Mouse (Mus musculus) adipocyte (in vitro differentiated cells): ENCODE measurements around the gene Klhdc1.

Source experiments
- DNase-seq: peaks from one replicate; pipeline ENCODE4 v3.0.0-alpha.2; 2016; ENCODE audit warnings: low spot score

The Klhdc1 gene

DNA sequence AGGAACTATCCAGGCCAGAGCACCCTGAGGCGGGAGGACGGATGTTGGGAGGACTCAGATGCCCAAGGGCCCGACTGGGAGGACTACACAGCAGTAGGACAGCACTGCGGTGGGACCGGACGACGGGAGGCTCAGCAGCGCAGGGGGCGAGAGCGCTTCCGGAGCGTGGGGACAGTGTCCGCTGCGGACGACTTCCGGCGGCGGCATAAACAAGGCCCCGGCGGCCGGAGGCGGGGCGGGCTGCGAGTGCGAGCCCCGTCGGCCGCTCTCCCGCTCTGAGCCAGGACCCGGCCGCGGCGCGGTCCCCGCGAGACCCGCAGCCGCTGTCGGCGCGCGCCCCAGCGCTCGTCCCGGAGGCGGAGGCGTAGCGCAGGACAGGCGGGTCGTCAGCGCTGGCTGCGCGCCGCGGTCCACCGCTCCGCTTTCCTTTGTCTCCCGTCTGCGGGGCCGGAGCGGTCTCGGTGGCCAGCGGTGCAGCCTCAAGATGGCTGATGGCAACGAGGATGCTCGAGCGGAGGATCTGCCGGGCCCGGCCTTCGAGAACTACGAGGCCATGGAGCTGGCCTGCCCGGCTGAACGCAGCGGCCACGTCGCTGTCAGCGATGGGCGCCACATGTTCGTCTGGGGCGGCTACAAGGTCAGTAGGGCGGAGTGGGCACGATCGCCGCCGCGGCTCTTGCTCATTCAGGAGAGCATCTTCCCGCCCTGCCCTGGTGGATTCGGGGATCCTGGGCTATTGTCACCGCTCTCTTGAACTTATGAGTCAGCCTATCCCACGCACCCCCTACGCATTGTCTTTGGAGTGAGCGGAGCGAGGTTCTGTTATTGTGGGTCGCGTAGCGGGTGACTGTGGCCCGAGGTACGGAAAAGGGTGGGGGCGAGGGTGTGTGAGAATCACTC lies 55.8 kb downstream of the Klhdc1 start, which contains the start of gene Klhdc2:
Gene Klhdc2, plus strand, starts transcription at position 171 of the 900 bp plus-strand sequence.
- DNase-seq = peak; percentile 92

DNA sequence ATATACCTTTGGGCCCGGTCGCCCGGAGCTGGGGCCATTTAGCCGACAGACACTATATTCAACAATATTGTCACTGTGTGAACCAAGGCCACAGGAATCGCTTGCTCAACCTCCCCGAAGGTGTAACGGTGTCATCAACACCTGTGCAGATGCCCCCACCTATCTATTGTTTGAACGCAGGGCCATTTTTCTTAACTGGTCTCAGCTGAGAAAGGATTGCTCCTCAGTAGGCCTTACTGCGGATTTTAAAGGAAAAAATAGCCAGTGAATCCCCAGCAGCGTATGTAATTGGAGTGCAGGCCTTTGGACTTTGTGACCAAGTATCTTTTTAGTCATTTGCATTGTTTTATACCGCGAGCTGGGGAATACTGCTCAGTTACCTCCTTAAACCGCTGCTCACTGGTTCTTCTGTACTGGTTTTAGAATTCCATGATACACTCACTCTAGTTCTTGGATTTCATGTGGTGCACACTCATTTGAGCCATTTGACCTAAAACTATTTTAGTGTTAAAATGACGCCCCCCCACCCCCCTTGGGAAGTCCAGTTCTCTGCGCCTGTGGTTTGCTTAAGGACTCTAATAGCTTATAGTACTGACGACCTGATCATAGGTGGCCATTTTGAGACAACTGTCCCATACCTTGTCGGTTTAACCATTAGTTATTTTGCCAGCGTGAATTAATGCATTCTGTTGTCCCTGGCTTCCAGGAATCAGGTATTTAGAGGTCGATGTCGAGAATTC lies 56.6 kb downstream of the Klhdc1 start:
- DNase-seq = peak; percentile 22

DNA sequence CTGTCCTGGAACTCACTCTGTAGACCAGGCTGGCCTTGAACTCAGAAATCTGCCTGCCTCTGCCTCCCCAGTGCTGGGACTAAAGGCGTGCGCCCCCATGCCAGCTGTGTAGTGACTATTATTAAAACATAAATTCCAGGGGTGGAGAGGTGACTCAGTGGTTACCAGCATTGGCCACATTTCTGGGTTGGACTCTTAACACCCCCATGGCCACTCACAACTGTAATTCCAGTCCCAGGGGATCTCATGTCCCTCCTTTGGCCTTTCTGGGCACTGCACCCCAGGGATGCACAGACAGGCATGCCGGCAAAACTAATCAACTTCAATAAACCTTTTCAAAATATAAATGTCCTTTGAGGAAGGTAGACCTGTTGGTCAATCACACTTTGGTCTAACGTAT lies 57.3 kb downstream of the Klhdc1 start:
- no peak for DNase-seq

DNA sequence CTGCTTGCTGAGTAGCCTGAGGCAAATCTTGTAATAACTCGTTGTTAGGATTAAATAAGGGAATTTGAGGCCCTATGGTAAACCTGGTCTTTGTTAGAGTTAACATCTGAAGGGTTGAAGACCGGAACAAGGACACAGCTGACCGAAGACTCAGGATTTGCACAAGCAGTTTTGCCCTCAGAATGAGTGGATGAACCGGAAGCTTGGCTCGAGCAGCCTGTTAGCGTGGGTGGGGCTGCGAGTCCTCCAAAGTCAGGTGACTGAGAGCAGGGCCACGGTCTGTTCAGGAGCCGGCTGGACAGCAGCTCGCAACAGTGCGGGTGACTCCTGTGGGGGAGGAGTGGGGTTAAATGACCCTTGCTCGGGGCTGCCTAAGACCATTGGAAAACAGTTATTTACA lies 58.3 kb downstream of the Klhdc1 start:
- DNase-seq = no peak

DNA sequence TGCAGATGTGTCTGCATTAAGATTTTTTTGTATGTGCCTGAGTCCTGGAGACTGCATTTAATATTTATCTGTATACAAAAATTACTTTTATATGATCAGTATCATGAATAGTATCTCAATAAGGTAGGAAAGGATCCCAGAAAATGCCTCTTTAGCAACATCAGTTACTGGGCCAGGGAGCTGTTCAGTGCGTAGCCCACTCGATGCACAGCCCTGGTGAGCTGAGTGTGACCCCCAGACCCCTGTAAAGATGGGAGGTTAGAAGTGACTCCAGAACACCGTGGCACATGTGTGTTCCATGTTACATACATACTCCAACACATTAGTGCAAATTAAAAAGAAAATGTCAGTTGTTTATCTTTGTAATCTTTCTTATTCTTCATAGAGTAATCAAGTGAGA lies 58.9 kb downstream of the Klhdc1 start:
- no peak for DNase-seq

DNA sequence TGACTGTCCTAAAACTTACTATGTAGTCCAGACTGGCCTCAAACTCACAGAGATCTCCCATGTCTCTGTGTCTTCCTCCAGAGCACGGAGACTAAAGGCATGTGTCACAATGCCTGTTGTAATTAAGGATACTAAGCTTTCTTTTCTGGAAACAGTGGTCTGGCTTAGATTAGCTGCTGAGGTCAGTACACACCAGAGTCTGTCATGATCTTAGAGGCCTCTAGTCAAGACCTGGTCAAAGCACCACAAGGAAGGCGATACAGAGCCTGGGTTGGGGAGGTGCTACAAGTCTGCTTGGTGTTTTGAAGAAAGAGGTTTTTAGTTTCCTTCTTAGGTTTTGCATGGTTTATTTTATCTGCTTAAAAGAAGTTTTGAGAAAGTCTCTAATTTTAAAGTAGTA lies 59.4 kb downstream of the Klhdc1 start:
- DNase-seq = no peak

DNA sequence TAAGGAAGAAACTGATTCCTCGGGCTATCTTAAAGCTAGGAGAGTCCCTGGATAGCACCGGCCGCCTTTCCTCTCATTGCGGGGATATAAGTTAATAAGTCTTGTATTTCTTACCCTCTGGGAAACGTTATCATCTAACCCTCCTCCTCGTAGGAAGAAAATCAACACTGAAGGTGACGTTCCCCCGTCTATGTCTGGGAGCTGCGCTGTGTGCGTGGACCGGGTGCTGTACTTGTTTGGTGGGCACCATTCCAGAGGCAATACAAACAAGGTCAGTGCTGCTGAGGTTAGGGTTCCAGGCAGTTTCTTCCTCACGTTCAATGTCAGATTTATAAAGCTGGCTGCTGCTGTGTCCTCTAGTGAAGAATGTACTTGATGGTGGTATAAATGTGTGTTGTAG lies 61.2 kb downstream of the Klhdc1 start:
- no peak for DNase-seq

DNA sequence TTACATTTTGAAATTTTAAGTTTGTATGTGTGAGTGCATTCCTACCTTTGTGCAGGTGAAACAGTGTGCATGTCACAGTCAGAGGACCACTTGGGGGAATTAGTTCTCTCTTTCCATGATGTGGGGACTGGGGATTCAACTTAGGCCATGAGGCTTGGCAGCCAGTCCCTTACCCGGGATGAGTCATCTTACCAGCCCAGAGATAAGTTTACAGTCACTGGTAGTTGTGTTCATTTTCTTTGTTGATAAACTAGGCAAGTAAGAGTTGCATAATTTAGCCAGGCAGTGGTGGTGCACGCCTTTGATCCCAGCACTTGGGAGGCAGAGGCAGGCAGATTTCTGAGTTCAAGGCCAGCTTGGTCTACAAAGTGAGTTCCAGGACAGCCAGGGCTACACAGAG lies 63.1 kb downstream of the Klhdc1 start:
- DNase-seq = no peak

DNA sequence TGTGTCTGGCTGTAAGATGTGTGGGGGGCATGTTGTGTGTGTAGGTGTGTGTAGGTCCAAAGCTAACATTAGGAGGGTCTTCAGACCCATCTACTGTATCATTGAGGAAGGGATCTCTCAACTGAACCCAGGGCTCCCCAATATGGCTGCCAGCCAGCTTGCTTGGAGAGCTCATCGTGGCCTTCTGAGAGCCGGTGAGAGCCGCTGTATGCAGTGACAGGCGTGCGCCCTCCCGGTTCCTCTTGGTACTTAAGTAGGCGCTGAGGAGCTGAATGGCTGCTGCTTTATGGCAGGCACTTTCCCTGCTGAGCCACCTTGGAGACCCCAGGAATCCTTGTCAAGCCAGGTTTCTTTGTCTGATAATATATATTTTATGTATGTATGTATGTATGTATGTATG lies 65.4 kb downstream of the Klhdc1 start:
- DNase-seq = no peak

DNA sequence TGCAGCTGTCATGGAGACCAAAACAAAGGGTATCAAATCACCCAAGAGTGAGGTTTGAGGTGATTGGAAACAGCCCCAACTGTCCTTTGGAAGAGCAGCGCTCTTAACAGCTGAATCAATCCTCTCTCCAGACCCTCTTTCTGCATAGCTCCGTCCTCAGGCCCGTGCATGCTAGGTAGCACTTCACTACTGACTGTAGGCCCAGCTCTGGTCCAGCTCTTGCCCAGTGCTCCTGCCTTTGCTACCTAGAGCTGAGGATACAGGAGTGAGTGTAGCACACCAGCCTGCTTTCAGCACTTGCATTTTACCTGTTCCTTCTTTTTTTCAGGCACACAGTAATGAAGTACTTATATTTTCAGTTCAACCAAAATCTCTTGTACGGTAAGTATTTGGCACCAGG lies 68.7 kb downstream of the Klhdc1 start:
- no peak for DNase-seq

DNA sequence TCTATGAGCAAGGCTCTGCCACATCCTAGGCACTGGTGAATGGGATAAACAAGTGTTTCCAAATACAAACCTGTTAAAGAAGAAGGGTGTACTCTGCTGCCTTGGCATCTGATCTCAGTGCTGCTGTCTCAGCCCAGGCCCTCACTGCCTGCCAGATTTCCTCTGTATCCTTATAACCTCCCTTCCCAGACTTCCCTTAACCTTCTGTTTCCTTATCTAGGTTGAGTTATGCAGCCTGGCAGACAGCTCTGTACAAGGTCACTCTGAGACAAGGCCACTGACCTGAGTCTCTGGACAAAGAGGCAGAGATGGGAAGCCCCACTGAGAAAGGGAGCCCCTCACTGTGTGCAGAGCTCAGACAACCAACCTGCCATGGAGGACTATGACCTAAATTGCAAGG lies 77.5 kb downstream of the Klhdc1 start:
- DNase-seq = no peak

DNA sequence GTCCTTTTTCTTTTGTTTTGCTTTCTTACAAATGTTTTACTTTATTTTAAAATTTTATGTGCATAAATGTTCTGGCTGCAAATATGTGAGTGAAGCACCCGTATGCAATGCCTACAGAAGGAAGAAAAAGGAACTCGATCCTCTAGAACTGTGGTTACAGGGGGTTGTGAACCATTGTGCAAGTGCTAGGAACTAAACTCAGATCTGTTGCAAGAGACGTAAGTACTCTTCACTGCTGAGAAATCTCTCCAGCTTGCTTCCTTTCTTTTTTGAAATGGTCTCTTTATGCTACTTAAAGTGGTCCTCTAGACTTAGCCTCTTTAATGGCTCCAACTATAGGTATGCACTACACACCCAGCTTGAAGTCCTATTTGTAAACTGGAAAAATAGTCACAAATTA lies 90.2 kb downstream of the Klhdc1 start:
- DNase-seq = no peak

DNA sequence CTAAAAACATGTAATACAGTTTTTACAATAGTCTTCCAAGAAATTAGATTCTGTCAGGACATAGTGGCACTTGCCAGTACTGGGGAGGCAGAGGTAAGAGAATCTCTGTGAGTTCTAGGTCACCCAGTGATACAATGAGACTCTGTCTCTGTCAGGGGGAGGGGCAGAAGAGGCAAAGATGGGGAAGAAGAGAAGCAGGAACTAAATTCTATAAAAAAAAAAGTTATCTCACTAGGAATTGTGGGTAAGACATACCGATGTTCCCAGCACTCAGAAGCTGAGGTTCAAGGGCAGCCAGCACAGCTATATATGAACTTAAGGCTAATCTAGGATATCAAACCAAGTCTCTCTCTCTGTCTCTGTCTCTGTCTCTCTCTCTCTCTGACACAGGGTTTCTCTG lies 91.2 kb downstream of the Klhdc1 start:
- no peak for DNase-seq

DNA sequence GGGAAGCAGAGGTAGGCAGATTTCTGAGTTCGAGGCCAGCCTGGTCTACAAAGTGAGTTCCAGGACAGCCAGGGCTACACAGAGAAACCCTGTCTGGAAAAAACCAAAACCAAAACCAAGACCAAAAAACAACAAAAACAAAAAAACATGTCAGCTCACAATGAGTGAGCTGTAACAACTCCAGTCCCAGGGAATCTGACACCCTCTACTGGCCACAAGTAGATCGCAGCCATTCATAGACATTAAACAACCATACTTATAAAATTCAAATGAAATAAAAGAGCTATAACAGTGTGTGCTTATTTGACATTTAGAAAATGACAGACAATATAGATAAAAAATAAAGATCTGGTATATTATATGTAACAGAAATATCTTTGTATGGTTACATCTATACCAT lies 92.6 kb downstream of the Klhdc1 start:
- peak; percentile 44 for DNase-seq
